Mouse (Mus musculus): ENCODE data around the gene Rsc1a1.
A peak's percentile ranks its signal among the peaks of the same experiment; 100 is the strongest.

The Rsc1a1 gene

GRCm38 (mm10) chr4:141651944-141652343 lies 33.5 kb downstream of the Rsc1a1 start:
- DNase-seq, result peak; percentile 36 to 66

DNA sequence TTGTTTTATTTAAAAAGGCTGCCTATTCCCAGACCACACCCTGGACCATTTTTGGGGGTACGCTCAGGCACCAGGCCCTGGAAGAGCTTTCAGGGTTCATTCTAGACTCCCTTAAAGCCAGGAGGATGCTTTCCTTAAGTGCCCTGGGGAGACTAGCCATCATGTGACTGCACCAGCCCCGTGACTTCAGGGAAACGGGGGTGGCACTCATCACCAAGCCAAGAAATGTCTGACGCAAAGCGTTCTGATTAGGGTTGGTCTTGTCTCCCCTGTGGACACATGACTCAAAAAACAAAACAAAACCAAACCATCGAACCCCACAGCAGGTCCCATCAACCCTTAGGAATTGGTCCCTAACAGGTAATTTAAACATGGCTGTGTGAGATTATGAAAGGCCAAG lies 34.1 kb downstream of the Rsc1a1 start:
- no peak for DNase-seq

DNA sequence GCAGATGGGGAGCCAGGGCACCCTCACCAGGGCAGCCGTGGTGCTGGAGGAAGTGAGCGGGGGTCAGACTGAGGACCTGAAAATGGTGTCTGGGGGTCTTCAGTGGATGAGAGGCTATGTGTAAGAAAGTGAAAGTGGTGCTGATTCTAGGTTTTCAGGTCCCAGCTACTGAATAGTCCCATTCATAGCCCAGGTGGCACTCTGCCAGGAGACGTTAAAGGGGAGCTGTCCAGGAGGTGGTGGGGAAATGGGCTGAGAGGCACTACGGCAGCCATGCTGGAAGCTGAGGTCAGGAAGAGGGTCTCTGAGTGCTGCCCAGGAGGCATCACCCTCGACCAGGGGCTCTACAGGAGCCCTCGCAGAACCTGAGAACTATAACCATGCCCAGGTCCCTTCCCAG lies 36.2 kb downstream of the Rsc1a1 start:
- no peak for DNase-seq

DNA sequence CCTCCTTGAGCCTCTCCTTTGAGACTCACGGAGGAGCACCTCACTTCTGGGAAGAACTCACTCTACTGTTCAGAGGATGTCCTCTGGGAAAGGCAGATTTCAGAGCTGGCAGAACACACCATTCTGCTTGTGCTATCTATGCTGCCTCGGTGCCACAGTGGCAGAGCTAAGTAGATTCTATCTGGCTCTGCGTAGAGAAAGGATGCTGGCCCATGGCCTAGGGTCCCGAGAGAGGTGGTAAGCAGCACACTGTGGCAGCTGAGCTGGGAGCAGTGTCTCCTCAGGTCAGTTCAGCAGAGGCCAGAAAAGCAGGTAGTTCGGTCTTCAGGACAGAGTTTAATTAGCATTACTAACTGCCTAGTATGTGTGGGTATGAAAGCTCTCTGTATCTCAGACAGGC lies 37.1 kb downstream of the Rsc1a1 start:
- DNase-seq, result no peak

DNA sequence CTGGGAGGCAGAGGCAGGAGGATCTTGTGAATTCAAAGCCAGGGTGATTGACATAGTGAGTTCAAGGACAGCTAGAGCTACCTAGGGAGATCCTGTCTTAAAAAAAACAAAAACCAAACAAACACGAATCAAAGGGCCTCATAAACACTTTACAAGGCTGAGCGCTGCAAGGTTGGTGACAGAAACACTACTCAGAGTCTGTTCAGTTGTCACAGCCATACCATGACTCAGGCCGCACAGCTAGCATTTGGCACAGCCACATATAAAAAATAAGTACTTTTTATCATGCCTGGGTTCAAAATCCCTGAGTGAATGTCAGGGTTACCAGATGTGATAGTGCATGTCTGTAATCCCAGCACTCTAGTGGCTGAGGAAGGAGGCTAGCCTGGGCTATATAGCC lies 38.2 kb downstream of the Rsc1a1 start:
- no peak for DNase-seq

- no peak for DNase-seq
These were observed 39.4 kb downstream of the Rsc1a1 start for GRCm38 (mm10) chr4:141645988-141646387.

- DNase-seq, result peak; percentile 91
These were observed 42.1 kb downstream of the Rsc1a1 start for GRCm38 (mm10) chr4:141643118-141643855.

- peak; percentile 65 to 81 for DNase-seq
These were observed 43.2 kb downstream of the Rsc1a1 start for GRCm38 (mm10) chr4:141641961-141642811.

- DNase-seq, result peak; percentile 80 to 92
These were observed 44.0 kb downstream of the Rsc1a1 start for GRCm38 (mm10) chr4:141641353-141641771.

DNA sequence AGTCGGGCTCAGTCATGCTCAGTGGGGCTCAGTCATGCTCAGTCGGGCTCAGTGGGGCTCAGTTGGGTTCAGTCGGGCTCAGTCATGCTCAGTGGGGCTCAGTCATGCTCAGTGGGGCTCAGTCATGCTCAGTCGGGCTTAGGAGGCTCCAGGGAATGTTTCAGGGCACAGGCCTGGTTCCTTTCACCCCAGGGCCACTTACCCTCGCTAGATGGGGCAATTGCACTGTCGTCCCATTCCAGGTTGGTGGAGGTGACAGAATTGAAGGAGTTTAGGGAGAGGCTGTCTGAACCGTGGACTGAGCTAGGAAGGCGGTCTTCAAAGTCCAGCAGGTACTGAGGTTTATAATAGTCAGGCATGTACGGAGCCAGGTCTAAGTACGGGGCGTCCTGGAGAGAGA lies 45.9 kb downstream of the Rsc1a1 start:
- peak; percentile 43 to 65 for DNase-seq

DNA sequence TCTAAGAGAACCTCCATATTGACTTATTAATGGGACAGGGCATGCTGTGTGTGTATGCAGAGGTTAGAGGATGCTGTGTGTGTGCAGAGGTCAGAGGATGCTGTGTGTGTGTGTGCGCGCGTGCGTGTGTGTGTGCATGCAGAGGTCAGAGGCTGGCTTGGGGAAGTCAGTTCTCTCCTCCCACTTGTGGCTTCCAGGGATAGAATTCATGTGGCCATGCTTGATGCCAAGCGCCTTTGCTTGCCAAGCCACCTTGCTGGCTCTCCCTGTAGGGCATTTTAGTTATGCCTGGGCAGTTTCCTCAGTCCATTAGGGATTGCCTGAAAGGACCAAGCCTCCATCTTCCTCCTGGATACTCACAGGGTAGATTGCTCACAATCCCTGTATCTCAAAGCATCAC lies 48.7 kb downstream of the Rsc1a1 start:
- peak; percentile 69 to 82 for DNase-seq

- DNase-seq, result no peak
These were observed 49.4 kb downstream of the Rsc1a1 start for GRCm38 (mm10) chr4:141635991-141636390.

Measured in kidney, postnatal 25 days (tissue).